Mouse (Mus musculus) ES-E14 (cell line): ENCODE measurements around the gene Npc2. TPM values are rescaled to one million over a fixed set of nuclear protein-coding genes. Genes with fewer than 3 reads are reported as not detected.

Experiments
- DNase-seq: peaks from one replicate; pipeline ENCODE4 v3.0.0-alpha.2; 2013; ENCODE audit warnings: low read depth, low spot score
- H3K27ac ChIP-seq: 2 replicates; pipeline ENCODE4 v1.5.1; 2012; ENCODE audit warnings: low read depth, mild to moderate bottlenecking, low read length, moderate library complexity, mixed read lengths; ENCODE audit not compliant: poor library complexity, insufficient read depth, severe bottlenecking
- H3K36me3 ChIP-seq: 2 replicates; pipeline ENCODE4 v1.6.1; 2012; ENCODE audit warnings: mild to moderate bottlenecking, low read length, moderate library complexity, mixed read lengths; ENCODE audit not compliant: control insufficient read depth, poor library complexity, insufficient read depth, severe bottlenecking
- H3K4me1 ChIP-seq, 2 experiments: fragments of 150-350 bp in 1 of 2; sonication (generic) in 1 of 2; 2 replicates each; pipeline ENCODE4 v1.6.1; 2012; ENCODE audit warnings: low read length in 2 of 2, mild to moderate bottlenecking in 1 of 2, mixed read lengths in 1 of 2; ENCODE audit not compliant: control insufficient read depth in 2 of 2, insufficient read depth in 2 of 2, poor library complexity in 1 of 2
- H3K4me3 ChIP-seq, 2 experiments: fragments of 150-350 bp in 1 of 2; sonication (generic) in 1 of 2; 2 replicates each; pipeline ENCODE4 v1.5.1; 2012; ENCODE audit warnings: low read length in 2 of 2, low read depth in 1 of 2, mild to moderate bottlenecking in 1 of 2, mixed read lengths in 1 of 2; ENCODE audit not compliant: insufficient read depth in 1 of 2, poor library complexity in 1 of 2, severe bottlenecking in 1 of 2
- H3K9ac ChIP-seq: 2 replicates; pipeline ENCODE4 v1.6.1; 2012; ENCODE audit warnings: low read depth, mild to moderate bottlenecking, low read length, mixed read lengths; ENCODE audit not compliant: poor library complexity, insufficient read depth, severe bottlenecking
- H3K9me3 ChIP-seq: fragments of 150-350 bp; sonication (generic); 2 replicates; pipeline ENCODE4 v1.6.1; 2012; ENCODE audit warnings: low read depth, mild to moderate bottlenecking, low read length; ENCODE audit not compliant: control insufficient read depth, insufficient read depth
- CHD2 ChIP-seq: IDR thresholded peaks from 2 replicates; pipeline ENCODE4 v1.6.1; 2014; ENCODE audit warnings: mild to moderate bottlenecking, low read depth, low read length, inconsistent platforms
- HCFC1 ChIP-seq: IDR thresholded peaks from 2 replicates; pipeline ENCODE4 v1.6.1; 2012; ENCODE audit warnings: low read length, inconsistent platforms, borderline replicate concordance; ENCODE audit not compliant: insufficient read depth
- MAFK ChIP-seq: IDR thresholded peaks from 2 replicates; pipeline ENCODE4 v1.6.1; 2014; ENCODE audit warnings: mild to moderate bottlenecking, low read depth, low read length, inconsistent platforms; ENCODE audit not compliant: insufficient read depth
- ZC3H11A ChIP-seq: IDR thresholded peaks from 2 replicates; pipeline ENCODE4 v1.6.1; 2012; ENCODE audit warnings: low read depth, mild to moderate bottlenecking, inconsistent platforms, low read length, borderline replicate concordance
- ZNF384 ChIP-seq: IDR thresholded peaks from 2 replicates; pipeline ENCODE4 v1.6.1; 2012; ENCODE audit warnings: low read depth, low read length, inconsistent platforms
- in situ Hi-C, 2 experiments: fragments of 600-800 bp; cut with MboI; formaldehyde crosslinking; loops; one replicate each; pipeline ENCODE4 v1.15.1; 2025; ENCODE audit warnings: low sequenced_read_pairs in 2 of 2, inconsistent platforms in 1 of 2; ENCODE audit not compliant: unreplicated experiment in 2 of 2
- total RNA-seq: library from RNA; depleted of rRNA; stranded (reverse); fragments of 300-350 nt; gene quantifications from 2 replicates; pipeline ENCODE4 v1.2.3, GENCODE M21; 2012; rRNA removed

Gene Npc2
- total RNA-seq, 1 experiment, result 84.5 TPM

DNA sequence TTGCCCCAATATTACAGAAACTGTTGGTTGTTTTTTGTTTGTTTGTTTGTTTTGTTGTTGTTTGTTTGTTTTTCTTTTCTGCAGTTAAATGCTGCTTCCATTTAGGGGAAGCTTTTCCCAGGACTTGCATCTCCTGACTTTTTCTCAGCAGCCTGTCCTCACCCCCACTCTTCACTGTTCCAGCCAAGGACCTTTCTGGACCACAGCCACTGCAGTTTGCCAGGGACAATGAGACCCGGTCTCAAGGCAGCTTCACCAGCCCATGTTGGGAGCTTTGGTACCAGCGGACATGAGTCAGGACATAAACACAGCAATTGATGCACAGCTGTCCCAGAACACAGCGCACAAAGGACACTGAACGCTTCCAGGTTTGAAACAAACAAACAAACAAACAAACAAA, 66.1 kb downstream of the Npc2 start:
- TF ChIP-seq HCFC1 (no peak), ZNF384 (no peak), CHD2 (no peak), MAFK (no peak), ZC3H11A (no peak)
- no peaks in the 10 kb centered on the region for H3K9me3 ChIP-seq
- in situ Hi-C loops, result no loop called here
- no peak overlapping the region for H3K4me3 ChIP-seq
- H3K27ac ChIP-seq, result no peak overlapping the region
- no peak for DNase-seq
- H3K4me1 ChIP-seq, result no peaks in the 10 kb centered on the region
- H3K9ac ChIP-seq, result no peak overlapping the region
- no peaks in the 10 kb centered on the region for H3K36me3 ChIP-seq

Other genes with a start within 250 kb of the Npc2 start
- 0.05 TPM in 1 of 2 replicates, not detected in the other for gene Vsx2, start 203.4 kb downstream of the Npc2 start, total RNA-seq
- gene Abcd4, start 155.7 kb downstream of the Npc2 start, total RNA-seq, result 26.9 and 49.5 TPM in 2 replicates
- gene Vrtn, start 132.1 kb downstream of the Npc2 start, total RNA-seq, result 4.1 and 5.8 TPM in 2 replicates
- 0.09 and 0.16 TPM in 2 replicates for gene Syndig1l, start 74.3 kb downstream of the Npc2 start, total RNA-seq
- 35.4 and 36.5 TPM in 2 replicates for gene Isca2, start 99 bp upstream of the Npc2 start, total RNA-seq
- gene Ltbp2, start 103.4 kb upstream of the Npc2 start, total RNA-seq, result 1.8 and 2.7 TPM in 2 replicates
- 156 and 161 TPM in 2 replicates for gene Fcf1, start 197.7 kb upstream of the Npc2 start, total RNA-seq
- 31.3 and 35.8 TPM in 2 replicates for gene Arel1, start 197.7 kb upstream of the Npc2 start, total RNA-seq
- 33.4 and 38.8 TPM in 2 replicates for gene Ylpm1, start 223.2 kb upstream of the Npc2 start, total RNA-seq